Mouse (Mus musculus): ENCODE measurements around the gene Tnfrsf11a. TPM values are rescaled to one million over a fixed set of nuclear protein-coding genes. Genes with fewer than 3 reads are reported as not detected.

The Tnfrsf11a gene
- polyA plus RNA-seq, 1 experiment from 2014 or later = 0.34 TPM

DNA sequence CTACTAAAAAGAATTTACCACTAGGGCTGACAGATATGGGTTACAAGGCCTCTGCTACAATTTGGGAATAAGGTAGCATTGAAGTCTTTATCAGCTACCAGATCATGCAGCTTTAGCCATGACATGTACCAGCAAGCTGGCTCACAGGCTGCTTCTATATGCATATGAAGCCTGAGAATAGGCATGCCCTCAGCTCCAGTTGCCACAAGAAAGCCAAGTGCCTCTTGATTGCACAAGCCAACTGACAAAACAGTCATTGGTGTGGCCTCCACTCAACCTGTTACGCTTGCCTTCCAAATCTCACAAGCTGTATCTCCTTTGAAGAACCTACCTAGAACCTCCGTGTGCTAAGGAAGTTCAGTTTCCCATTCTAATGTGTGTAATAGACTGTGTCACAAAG, 12.1 kb upstream of the Tnfrsf11a start:
- no peaks in the 10 kb centered on the region for H3K9me3 ChIP-seq (ENCODE audit: control insufficient read depth, low read length)
- H3K27ac ChIP-seq (replicated peaks in 1 of 2; ENCODE audit: control insufficient read depth in 1 of 2, insufficient read depth in 1 of 2, low read depth in 2 of 2, low read length in 2 of 2) = no peak overlapping the region
- no peak overlapping the region for H3K4me2 ChIP-seq (ENCODE audit: low read length)
- no peak overlapping the region for H3K4me3 ChIP-seq (ENCODE audit: control insufficient read depth in 1 of 2, insufficient read depth in 1 of 2, low read depth in 1 of 2, low read length in 2 of 2)
- no peak for ATAC-seq (ENCODE audit: insufficient number of reproducible peaks, insufficient read depth, low FRiP score, low read depth)
- no peaks in the 10 kb centered on the region; a peak in 1 of 4 replicates for H3K4me1 ChIP-seq (ENCODE audit: control insufficient read depth in 2 of 2, insufficient read depth in 2 of 2, low read length in 2 of 2)
- H3K27me3 ChIP-seq (ENCODE audit: control insufficient read depth, insufficient read depth, low read length) = no peaks in the 10 kb centered on the region
- H3K9ac ChIP-seq (ENCODE audit: low read length) = no peak overlapping the region
- H3K36me3 ChIP-seq (ENCODE audit: control insufficient read depth, insufficient read depth, low read length) = no peaks in the 10 kb centered on the region
- WGBS = 84% methylated on average over 2 of the region's 2 CpGs

DNA sequence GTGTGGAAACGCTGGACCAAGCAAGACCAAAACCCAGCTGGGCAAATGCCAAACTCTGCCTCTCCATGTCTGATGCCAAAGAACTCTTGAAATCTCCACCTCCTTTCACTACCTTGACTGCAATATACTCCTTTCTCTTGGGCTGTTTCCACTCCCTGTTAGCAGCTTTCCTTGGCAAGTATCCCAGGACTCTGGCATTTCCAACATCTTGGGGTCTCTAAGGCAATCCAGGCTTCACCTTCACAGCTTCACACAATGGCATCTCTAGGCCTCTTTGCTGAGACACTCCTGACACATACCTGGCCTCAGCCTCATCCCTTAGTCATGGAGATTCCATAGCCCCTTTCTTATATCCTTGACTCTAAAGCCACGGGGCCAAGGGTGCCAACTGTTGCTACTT, 9.8 kb upstream of the Tnfrsf11a start:
- H3K9me3 ChIP-seq (ENCODE audit: control insufficient read depth, low read length) = no peaks in the 10 kb centered on the region
- H3K4me2 ChIP-seq (ENCODE audit: low read length) = no peak overlapping the region
- no peaks in the 10 kb centered on the region for H3K27me3 ChIP-seq (ENCODE audit: control insufficient read depth, insufficient read depth, low read length)
- no peaks in the 10 kb centered on the region; a peak in 1 of 4 replicates for H3K4me1 ChIP-seq (ENCODE audit: control insufficient read depth in 2 of 2, insufficient read depth in 2 of 2, low read length in 2 of 2)
- 54% methylated on average over 2 of the region's 2 CpGs for WGBS
- no peak overlapping the region for H3K27ac ChIP-seq (replicated peaks in 1 of 2; ENCODE audit: control insufficient read depth in 1 of 2, insufficient read depth in 1 of 2, low read depth in 2 of 2, low read length in 2 of 2)
- H3K4me3 ChIP-seq (ENCODE audit: control insufficient read depth in 1 of 2, insufficient read depth in 1 of 2, low read depth in 1 of 2, low read length in 2 of 2) = no peak overlapping the region
- no peaks in the 10 kb centered on the region for H3K36me3 ChIP-seq (ENCODE audit: control insufficient read depth, insufficient read depth, low read length)
- no peak overlapping the region for H3K9ac ChIP-seq (ENCODE audit: low read length)
- no peak for ATAC-seq (ENCODE audit: insufficient number of reproducible peaks, insufficient read depth, low FRiP score, low read depth)

DNA sequence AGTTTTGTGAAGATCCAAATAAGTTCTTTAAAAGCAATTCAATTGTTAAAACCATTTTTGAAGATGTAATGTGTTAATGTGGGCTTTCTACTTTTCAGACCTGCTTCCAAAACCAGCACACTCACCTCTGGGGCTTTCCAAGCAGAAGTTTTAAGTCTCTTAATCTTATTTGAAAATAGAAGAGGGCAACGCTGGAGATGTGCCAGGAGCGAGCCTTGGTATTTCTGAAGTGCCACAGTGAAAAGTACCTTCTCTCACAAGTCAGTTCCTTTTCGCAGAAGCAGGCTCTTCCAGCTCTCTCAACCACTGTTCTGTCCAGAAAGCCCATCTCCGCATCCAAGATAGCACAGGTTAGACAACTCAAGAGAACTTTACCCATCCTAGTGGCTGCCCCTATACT, 4.1 kb upstream of the Tnfrsf11a start:
- Histone ChIP-seq H3K27me3 (ENCODE audit: control insufficient read depth, insufficient read depth, low read length) (peaks cover 22% of the 10 kb centered on the region), H3K27ac (replicated peaks in 1 of 2; ENCODE audit: control insufficient read depth in 1 of 2, insufficient read depth in 1 of 2, low read depth in 2 of 2, low read length in 2 of 2) (no peak overlapping the region), H3K9ac (ENCODE audit: low read length) (no peak overlapping the region), H3K9me3 (ENCODE audit: control insufficient read depth, low read length) (no peaks in the 10 kb centered on the region), H3K4me2 (ENCODE audit: low read length) (no peak overlapping the region), H3K4me1 (ENCODE audit: control insufficient read depth in 2 of 2, insufficient read depth in 2 of 2, low read length in 2 of 2) (peaks cover 6 to 10% of the 10 kb centered on the region in 2 experiments; a peak in 3 of 4 replicates), H3K4me3 (ENCODE audit: control insufficient read depth in 1 of 2, insufficient read depth in 1 of 2, low read depth in 1 of 2, low read length in 2 of 2) (no peak overlapping the region), H3K36me3 (ENCODE audit: control insufficient read depth, insufficient read depth, low read length) (no peaks in the 10 kb centered on the region)
- WGBS = 85% methylated on average over 4 of the region's 4 CpGs
- ATAC-seq (ENCODE audit: insufficient number of reproducible peaks, insufficient read depth, low FRiP score, low read depth) = no peak

DNA sequence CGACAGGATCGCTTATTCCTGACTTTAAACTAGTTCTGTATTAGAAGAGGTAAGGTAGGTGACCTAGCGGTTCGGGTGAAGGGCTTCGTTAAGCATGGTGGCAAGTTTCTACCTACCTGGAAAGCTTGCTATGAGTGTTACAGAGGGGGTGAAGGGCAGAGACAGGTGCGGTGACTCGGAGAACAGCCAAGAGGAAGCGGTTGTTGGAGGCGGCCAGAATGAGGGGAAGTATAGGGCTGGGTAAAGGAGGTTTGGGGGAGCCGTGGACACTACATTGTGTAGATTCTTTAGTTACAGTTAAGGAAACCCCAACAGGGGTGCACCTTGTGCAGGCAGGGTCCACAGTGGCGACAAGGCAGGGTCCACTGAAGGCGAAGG, 450 bp upstream of the Tnfrsf11a start:
- 43% methylated on average over 12 of the region's 12 CpGs for WGBS
- peak overlapping the region; percentile 59 to 66 for H3K4me3 ChIP-seq (ENCODE audit: control insufficient read depth in 1 of 2, insufficient read depth in 1 of 2, low read depth in 1 of 2, low read length in 2 of 2)
- ATAC-seq (ENCODE audit: insufficient number of reproducible peaks, insufficient read depth, low FRiP score, low read depth) = no peak
- peak overlapping the region; percentile 99 for H3K4me2 ChIP-seq (ENCODE audit: low read length)
- peak overlapping the region; percentile 71; the same call in 1 of the 2 replicates for H3K9ac ChIP-seq (ENCODE audit: low read length)
- no peaks in the 10 kb centered on the region for H3K9me3 ChIP-seq (ENCODE audit: control insufficient read depth, low read length)
- peaks cover 8 to 10% of the 10 kb centered on the region in 2 experiments; a peak in 3 of 4 replicates for H3K4me1 ChIP-seq (ENCODE audit: control insufficient read depth in 2 of 2, insufficient read depth in 2 of 2, low read length in 2 of 2)
- H3K27ac ChIP-seq (replicated peaks in 1 of 2; ENCODE audit: control insufficient read depth in 1 of 2, insufficient read depth in 1 of 2, low read depth in 2 of 2, low read length in 2 of 2) = no peak overlapping the region
- peaks cover 34% of the 10 kb centered on the region for H3K27me3 ChIP-seq (ENCODE audit: control insufficient read depth, insufficient read depth, low read length)
- H3K36me3 ChIP-seq (ENCODE audit: control insufficient read depth, insufficient read depth, low read length) = no peaks in the 10 kb centered on the region

DNA sequence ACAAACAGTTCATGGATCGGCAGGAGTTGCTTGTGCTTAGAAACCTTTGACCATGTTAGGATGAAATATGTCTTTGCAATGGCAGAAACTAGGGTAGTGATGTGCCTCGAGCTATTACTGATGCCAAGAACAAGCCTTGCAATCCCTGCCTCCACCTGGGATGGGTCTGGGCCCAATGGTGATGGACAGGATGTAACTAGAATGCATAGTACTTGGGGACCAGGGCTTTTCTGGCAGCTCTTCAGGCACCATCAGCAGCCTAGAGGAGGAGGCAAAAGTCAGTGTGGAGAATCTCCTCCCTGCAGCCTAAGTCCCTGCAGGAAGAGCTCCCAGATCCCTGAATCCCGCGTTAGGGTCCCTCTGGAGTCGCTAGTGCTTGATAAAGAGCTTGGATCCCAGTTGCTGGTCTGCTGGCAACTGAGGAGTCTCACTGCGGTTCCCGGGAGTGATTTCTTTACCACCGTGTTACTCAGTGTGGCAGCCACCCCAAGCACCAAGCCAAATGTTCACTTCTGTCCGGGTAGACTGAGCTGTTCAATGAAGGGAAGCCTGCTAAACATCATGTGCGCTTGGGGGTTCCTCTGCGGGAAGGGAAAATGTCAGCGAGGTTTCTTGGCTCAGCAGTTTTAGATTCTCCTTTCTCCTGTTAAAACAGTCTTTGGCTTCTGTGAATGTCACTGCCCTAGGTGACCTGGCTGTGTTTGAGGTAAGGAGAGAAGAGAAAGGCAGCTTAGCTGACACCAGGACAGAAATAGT, 1.1 kb downstream of the Tnfrsf11a start:
- Histone ChIP-seq H3K27me3 (ENCODE audit: control insufficient read depth, insufficient read depth, low read length) (peaks cover 34% of the 10 kb centered on the region), H3K4me1 (ENCODE audit: control insufficient read depth in 2 of 2, insufficient read depth in 2 of 2, low read length in 2 of 2) (peaks cover 9 to 10% of the 10 kb centered on the region in 2 experiments; a peak in 3 of 4 replicates), H3K27ac (replicated peaks in 1 of 2; ENCODE audit: control insufficient read depth in 1 of 2, insufficient read depth in 1 of 2, low read depth in 2 of 2, low read length in 2 of 2) (no peak overlapping the region), H3K4me3 (ENCODE audit: control insufficient read depth in 1 of 2, insufficient read depth in 1 of 2, low read depth in 1 of 2, low read length in 2 of 2) (peak overlapping the region in 1 of 2 experiments; percentile 59; a peak in 2 of 4 replicates), H3K9me3 (ENCODE audit: control insufficient read depth, low read length) (no peaks in the 10 kb centered on the region), H3K36me3 (ENCODE audit: control insufficient read depth, insufficient read depth, low read length) (no peaks in the 10 kb centered on the region), H3K9ac (ENCODE audit: low read length) (no peak overlapping the region), H3K4me2 (ENCODE audit: low read length) (peak overlapping the region; percentile 99)
- 27% methylated on average over 12 of the region's 12 CpGs for WGBS
- ATAC-seq (ENCODE audit: insufficient number of reproducible peaks, insufficient read depth, low FRiP score, low read depth) = no peak

DNA sequence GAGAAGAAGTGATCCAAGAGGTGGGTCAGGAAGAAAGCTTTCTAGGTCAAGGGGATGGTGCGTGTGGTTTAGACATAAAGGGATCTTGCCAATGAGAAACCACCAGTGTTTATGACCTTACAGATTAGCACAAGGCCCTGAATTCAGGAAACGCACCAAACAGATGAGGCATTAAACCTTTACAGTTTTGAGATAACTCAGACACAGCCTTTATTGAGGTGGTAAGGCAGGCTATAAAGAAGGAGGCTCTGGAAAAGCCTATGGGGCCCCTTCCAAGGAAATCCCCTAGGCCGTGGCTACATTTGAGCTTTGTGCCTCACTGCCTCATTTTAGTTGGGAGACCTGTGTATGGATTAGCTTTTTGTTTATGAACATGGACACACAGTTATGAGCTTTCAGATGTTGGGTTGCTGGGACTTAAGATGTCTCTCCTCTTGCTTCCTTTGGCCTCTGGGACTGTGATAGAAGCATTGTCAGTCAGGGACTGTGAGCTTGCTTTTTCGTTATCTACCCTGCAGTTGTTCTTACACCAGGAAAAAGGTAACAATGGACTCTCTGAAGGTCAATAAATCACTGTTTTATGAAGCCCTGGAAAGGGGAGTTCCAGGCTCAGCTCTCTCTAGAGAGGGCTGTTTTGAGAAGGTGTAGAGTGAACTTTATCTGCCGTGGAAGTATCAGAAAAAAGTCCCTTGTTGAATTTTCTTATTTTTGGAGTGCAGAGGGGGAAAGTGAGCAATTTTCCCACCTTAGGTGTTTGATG, 3.9 kb downstream of the Tnfrsf11a start:
- Histone ChIP-seq H3K27ac (replicated peaks in 1 of 2; ENCODE audit: control insufficient read depth in 1 of 2, insufficient read depth in 1 of 2, low read depth in 2 of 2, low read length in 2 of 2) (no peak overlapping the region), H3K36me3 (ENCODE audit: control insufficient read depth, insufficient read depth, low read length) (no peaks in the 10 kb centered on the region), H3K9me3 (ENCODE audit: control insufficient read depth, low read length) (no peaks in the 10 kb centered on the region), H3K9ac (ENCODE audit: low read length) (no peak overlapping the region), H3K4me1 (ENCODE audit: control insufficient read depth in 2 of 2, insufficient read depth in 2 of 2, low read length in 2 of 2) (peaks cover 9 to 10% of the 10 kb centered on the region in 2 experiments; a peak in 3 of 4 replicates), H3K4me3 (ENCODE audit: control insufficient read depth in 1 of 2, insufficient read depth in 1 of 2, low read depth in 1 of 2, low read length in 2 of 2) (no peak overlapping the region), H3K27me3 (ENCODE audit: control insufficient read depth, insufficient read depth, low read length) (peaks cover 33% of the 10 kb centered on the region), H3K4me2 (ENCODE audit: low read length) (no peak overlapping the region)
- WGBS = 72% methylated on average over 5 of the region's 5 CpGs
- no peak for ATAC-seq (ENCODE audit: insufficient number of reproducible peaks, insufficient read depth, low FRiP score, low read depth)

DNA sequence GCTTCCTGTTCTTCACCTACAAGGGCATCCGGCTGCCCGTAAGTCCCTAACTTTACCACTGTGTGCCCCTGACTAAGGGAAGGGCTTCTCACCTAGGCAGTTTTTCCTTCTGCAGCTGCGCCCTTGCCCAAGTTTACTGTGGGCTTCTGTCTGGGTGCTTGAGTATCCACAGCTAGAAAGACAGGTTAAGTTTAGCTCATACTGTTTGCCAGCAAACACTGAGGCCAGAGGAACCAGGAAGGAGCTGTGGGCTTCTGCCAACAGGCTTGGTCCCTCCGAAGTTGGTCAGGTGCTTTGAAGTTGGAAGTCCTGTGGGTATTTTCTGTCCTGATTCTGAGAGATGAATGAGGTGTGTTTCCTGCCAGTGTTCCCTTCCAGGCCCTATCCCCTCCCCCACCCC, 4.6 kb downstream of the Tnfrsf11a start:
- peaks cover 9 to 10% of the 10 kb centered on the region in 2 experiments; a peak in 3 of 4 replicates for H3K4me1 ChIP-seq (ENCODE audit: control insufficient read depth in 2 of 2, insufficient read depth in 2 of 2, low read length in 2 of 2)
- H3K4me2 ChIP-seq (ENCODE audit: low read length) = no peak overlapping the region
- no peaks in the 10 kb centered on the region for H3K9me3 ChIP-seq (ENCODE audit: control insufficient read depth, low read length)
- no peak overlapping the region for H3K4me3 ChIP-seq (ENCODE audit: control insufficient read depth in 1 of 2, insufficient read depth in 1 of 2, low read depth in 1 of 2, low read length in 2 of 2)
- H3K9ac ChIP-seq (ENCODE audit: low read length) = no peak overlapping the region
- 78% methylated on average over 4 of the region's 4 CpGs for WGBS
- H3K27me3 ChIP-seq (ENCODE audit: control insufficient read depth, insufficient read depth, low read length) = peaks cover 25% of the 10 kb centered on the region
- no peak for ATAC-seq (ENCODE audit: insufficient number of reproducible peaks, insufficient read depth, low FRiP score, low read depth)
- no peak overlapping the region for H3K27ac ChIP-seq (replicated peaks in 1 of 2; ENCODE audit: control insufficient read depth in 1 of 2, insufficient read depth in 1 of 2, low read depth in 2 of 2, low read length in 2 of 2)
- no peaks in the 10 kb centered on the region for H3K36me3 ChIP-seq (ENCODE audit: control insufficient read depth, insufficient read depth, low read length)

All from heart, embryonic 14.5 days (tissue).